7 mouse cellular contexts compared by ENCODE assay signal in the genomic region with DNA sequence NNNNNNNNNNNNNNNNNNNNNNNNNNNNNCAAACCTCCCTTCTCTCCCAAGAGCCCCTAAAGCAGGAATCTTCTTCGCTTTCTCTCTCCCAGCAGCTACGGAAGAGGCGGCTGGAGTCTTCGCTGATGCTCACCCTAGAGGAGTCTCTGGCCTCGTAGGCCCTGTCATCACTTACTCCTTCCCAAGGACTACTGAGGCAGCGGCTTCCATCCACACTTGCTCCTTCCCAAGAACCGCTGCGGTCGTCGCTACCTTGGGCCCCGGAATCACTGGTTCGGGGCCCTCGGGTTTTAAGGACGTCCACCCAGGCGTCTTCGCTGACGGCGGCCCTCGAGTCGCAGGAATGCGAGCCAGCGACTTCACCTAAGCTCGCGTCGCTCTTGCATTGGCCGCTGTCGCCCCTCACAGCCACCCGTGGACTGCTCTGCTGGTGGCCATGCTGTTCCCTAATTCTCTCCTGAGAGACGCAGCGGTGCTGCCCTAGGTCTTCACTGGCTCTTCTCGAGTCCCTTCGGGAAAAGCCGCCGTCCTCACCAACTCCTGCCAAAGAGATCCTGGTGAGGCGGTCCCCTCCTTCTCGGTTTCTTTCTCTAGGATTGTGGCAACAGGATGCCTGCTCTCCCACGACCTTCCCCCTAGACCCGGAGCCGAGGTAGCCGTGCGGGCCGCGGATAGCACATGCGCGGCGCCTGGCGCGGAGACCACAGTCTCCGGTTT. TPM values are rescaled to one million over a fixed set of nuclear protein-coding genes. Genes with fewer than 3 reads are reported as not detected.
DNase-seq lines count a peak whose midpoint lies in the region; ATAC-seq and TF ChIP-seq lines count a peak whose summit lies in the region.

No protein-coding gene starts in this region.

- TF ChIP-seq CTCF in spleen, adult 2 months (IDR thresholded peaks at IDR 0.05; ENCODE audit: extremely low read depth, insufficient read depth, insufficient read length, insufficient replicate concordance): no peak

- H3K4me1 ChIP-seq in spleen, adult 2 months (ENCODE audit: control insufficient read depth, insufficient read depth, insufficient read length): peaks cover 4% of the 10 kb centered on the region; the same call in 1 of the 2 replicates
- H3K4me1 ChIP-seq in embryonic facial prominence, embryonic 12.5 days: peaks cover 12% of the 10 kb centered on the region
- peaks cover 16% of the 10 kb centered on the region for H3K4me1 ChIP-seq in hindbrain, embryonic 14.5 days (replicated peaks; ENCODE audit: control insufficient read depth, insufficient read depth, low read length)

- H3K4me3 ChIP-seq in spleen, adult 2 months (ENCODE audit: extremely low read depth, insufficient read depth, insufficient read length): peak overlapping the region; percentile 86
- H3K4me3 ChIP-seq in embryonic facial prominence, embryonic 12.5 days: peak overlapping the region; percentile 92
- H3K4me3 ChIP-seq in hindbrain, embryonic 14.5 days (replicated peaks; ENCODE audit: low read length): peak overlapping the region; percentile 94

- peak; percentile 70 for ATAC-seq in embryonic facial prominence, embryonic 12.5 days (ENCODE audit: insufficient number of reproducible peaks, insufficient read depth, low FRiP score, low TSS enrichment)
- ATAC-seq in hindbrain, embryonic 14.5 days (ENCODE audit: low FRiP score): peak; percentile 76

- no peak overlapping the region for H3K27ac ChIP-seq in spleen, adult 2 months (ENCODE audit: insufficient read depth, low read length)
- 0 out of 2 replicates have a peak overlapping the region, but pooled peaks have one; percentile 17 for H3K27ac ChIP-seq in embryonic facial prominence, embryonic 12.5 days
- H3K27ac ChIP-seq in hindbrain, embryonic 14.5 days: peak overlapping the region; percentile 29; the same call in 1 of the 2 replicates

- H3K9ac ChIP-seq in embryonic facial prominence, embryonic 12.5 days: peak overlapping the region; percentile 68
- peak overlapping the region; percentile 91 for H3K9ac ChIP-seq in hindbrain, embryonic 14.5 days

- no peak for DNase-seq in spleen, adult 2 months (ENCODE audit: low read depth in 1 of 2, low spot score in 2 of 2)
- DNase-seq in spleen, postnatal 10 days (ENCODE audit: low spot score in 2 of 2): no peak
- no peak for DNase-seq in hindbrain, embryonic 14.5 days (ENCODE audit: low spot score)
- peak; percentile 23 for DNase-seq in lung, postnatal 14 days
- no peak for DNase-seq in ovary, postnatal 10 days (ENCODE audit: low spot score)
- no peak for DNase-seq in adrenal gland, adult 8-10 months

- 7% methylated on average over 49 of the region's 49 CpGs for WGBS in spleen, adult 2 months
- 1% methylated on average over 49 of the region's 49 CpGs for WGBS in embryonic facial prominence, embryonic 12.5 days
- WGBS in hindbrain, embryonic 14.5 days: under 1% methylated on average over 49 of the region's 49 CpGs

- peak overlapping the region; percentile 94 for H3K4me2 ChIP-seq in embryonic facial prominence, embryonic 12.5 days (replicated peaks)
- H3K4me2 ChIP-seq in hindbrain, embryonic 14.5 days (replicated peaks): peak overlapping the region; percentile 98

- no peaks in the 10 kb centered on the region; the same call in 1 of the 2 replicates for H3K36me3 ChIP-seq in spleen, adult 2 months (ENCODE audit: control insufficient read depth, insufficient read depth, low read length)
- 0 out of 2 replicates have a peak, but pooled peaks cover 5% of the 10 kb centered on the region for H3K36me3 ChIP-seq in embryonic facial prominence, embryonic 12.5 days
- peaks cover 18% of the 10 kb centered on the region for H3K36me3 ChIP-seq in hindbrain, embryonic 14.5 days (replicated peaks; ENCODE audit: control insufficient read depth, insufficient read depth)

- no peak for TF ChIP-seq POLR2A in spleen, adult 2 months (IDR thresholded peaks at IDR 0.05; ENCODE audit: low read depth, low read length)

- H3K9me3 ChIP-seq in embryonic facial prominence, embryonic 12.5 days: no peaks in the 10 kb centered on the region
- no peaks in the 10 kb centered on the region for H3K9me3 ChIP-seq in hindbrain, embryonic 14.5 days (ENCODE audit: control insufficient read depth, low read length)

- peaks cover 6% of the 10 kb centered on the region; the same call in 1 of the 2 replicates for H3K27me3 ChIP-seq in spleen, adult 2 months (ENCODE audit: control insufficient read depth, insufficient read depth, low read length)
- no peaks in the 10 kb centered on the region for H3K27me3 ChIP-seq in embryonic facial prominence, embryonic 12.5 days
- H3K27me3 ChIP-seq in hindbrain, embryonic 14.5 days (ENCODE audit: control insufficient read depth, insufficient read depth, low read length): no peaks in the 10 kb centered on the region

RNA-seq across cellular contexts. Expression of a gene that starts 0.5 kb away (rescaled TPM):
- polyA plus RNA-seq in spleen, adult 2 months (2012; rRNA removed): 0.08 and 0.22 TPM in 2 replicates
- 9.9 and 11.7 TPM in 2 replicates for polyA plus RNA-seq in embryonic facial prominence, embryonic 12.5 days (2016; fragmentation: Nextera tagmentation; extraction: Ambion mirVana)
- 17.1 and 21.0 TPM in 2 replicates for polyA plus RNA-seq in hindbrain, embryonic 14.5 days (2014; fragmentation: Nextera tagmentation; extraction: Ambion mirVana)
- total RNA-seq in adrenal gland, adult 8-10 months (2022): 10 to 100 TPM in 2 of 4 experiments, 1 to 10 TPM in 2; 8.5 to 12.1 (median 10.2) TPM

RNA-seq across cellular contexts. Expression of a gene that starts 33.3 kb away (rescaled TPM):
- 13.8 and 18.0 TPM in 2 replicates for polyA plus RNA-seq in spleen, adult 2 months (2012; rRNA removed)
- 32.4 TPM in 2 replicates for polyA plus RNA-seq in embryonic facial prominence, embryonic 12.5 days (2016; fragmentation: Nextera tagmentation; extraction: Ambion mirVana)
- polyA plus RNA-seq in hindbrain, embryonic 14.5 days (2014; fragmentation: Nextera tagmentation; extraction: Ambion mirVana): 15.8 and 18.0 TPM in 2 replicates
- total RNA-seq in adrenal gland, adult 8-10 months (2022): 10 to 100 TPM; 43.2 to 69.3 (median 64.3) TPM
